Mouse (Mus musculus): ENCODE results near the gene Treh. TPM values are rescaled to one million over a fixed set of nuclear protein-coding genes. Genes with fewer than 3 reads are reported as not detected.

Treh gene
- polyA plus RNA-seq, 1 experiment from 2014 or later: not detected

DNA sequence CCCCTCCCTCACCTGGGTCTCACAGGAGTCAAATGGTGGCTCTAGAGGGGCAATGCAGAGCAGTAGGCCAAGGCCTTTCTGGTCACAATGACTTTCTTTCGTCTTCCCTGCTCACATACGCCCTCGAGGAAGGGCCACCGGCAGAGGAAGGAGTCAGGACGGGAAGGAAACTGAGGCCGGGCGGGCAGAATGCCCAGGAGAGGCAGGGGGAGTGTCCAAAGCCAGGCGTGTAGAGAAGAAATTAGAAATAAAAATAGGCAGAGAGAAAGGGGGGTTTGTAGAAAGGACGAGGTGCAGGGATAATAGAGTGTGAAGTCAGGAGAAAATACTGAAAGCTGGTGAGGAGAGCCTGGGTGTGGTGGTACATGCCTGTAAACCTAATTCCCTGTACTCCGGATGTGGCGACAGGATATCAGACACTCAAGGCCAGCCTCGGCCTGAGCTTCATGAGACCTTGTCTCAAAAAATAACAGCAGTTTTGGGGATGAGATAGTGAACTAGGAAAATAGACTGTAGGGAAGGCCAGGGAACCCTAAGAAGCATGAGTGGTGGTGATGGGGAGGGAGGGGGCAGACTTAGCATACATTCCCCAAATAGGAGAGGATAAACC, 60.0 kb downstream of the Treh start:
- 48% methylated on average over 12 of the region's 12 CpGs for WGBS
- H3K9me3 ChIP-seq (replicated peaks): no peaks in the 10 kb centered on the region
- ATAC-seq (ENCODE audit: low FRiP score): no peak
- H3K36me3 ChIP-seq: no peaks in the 10 kb centered on the region
- H3K4me2 ChIP-seq (replicated peaks): peak overlapping the region; percentile 94
- peaks cover 23% of the 10 kb centered on the region for H3K27me3 ChIP-seq
- peaks cover 32% of the 10 kb centered on the region for H3K4me1 ChIP-seq
- H3K27ac ChIP-seq: peak overlapping the region; percentile 48; the same call in 1 of the 2 replicates
- H3K4me3 ChIP-seq: peak overlapping the region; percentile 59
- peak overlapping the region; percentile 67 for H3K9ac ChIP-seq

DNA sequence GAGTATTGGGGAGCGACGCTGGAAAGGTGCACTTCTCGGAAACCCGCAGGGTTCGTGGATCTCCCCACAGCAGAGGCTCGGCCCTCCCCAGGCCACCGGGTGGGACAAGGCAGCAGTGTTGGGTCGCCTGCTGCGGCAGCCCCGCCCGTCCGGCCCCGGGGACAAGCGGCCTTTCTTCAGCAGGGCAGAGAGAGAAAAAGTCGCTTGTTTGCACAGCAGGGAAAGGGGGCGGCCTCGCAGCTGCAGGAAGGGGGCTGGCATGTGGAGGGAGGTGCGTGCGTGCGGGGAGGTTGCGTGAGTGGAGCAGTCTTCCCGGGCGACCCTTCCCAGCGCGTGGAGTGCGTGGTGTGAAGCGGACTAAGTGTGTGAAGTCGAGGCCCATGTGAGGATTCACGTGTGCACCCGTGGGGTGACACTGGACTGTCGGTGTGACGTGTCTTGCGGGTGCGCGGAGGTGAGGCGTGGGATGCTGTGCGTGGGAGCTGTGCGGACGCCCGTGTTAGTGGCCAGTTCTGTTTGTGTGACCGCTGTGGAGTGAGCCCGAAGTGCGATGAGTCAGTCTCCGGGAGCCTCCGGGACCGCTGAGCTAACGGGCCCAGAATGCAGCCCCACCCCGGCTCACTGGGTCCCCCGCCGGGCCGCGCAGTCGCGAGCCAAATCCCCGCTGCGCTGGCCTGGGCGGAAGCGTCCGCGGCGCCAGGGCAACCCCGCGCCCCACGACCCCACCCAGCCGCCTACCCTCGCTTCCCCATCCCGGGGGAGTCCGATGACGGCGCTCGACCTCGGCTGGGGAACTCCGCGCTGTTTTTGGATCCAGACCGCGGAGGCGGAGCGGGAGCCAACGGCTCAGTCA, 60.9 kb downstream of the Treh start:
- Histone ChIP-seq H3K4me3 (peak overlapping the region; percentile 59), H3K36me3 (no peaks in the 10 kb centered on the region), H3K27me3 (peaks cover 23% of the 10 kb centered on the region), H3K4me2 (replicated peaks) (peak overlapping the region; percentile 94), H3K27ac (peak overlapping the region; percentile 52; the same call in 1 of the 2 replicates), H3K4me1 (peaks cover 32% of the 10 kb centered on the region), H3K9me3 (replicated peaks) (no peaks in the 10 kb centered on the region), H3K9ac (peak overlapping the region; percentile 67)
- peak; percentile 48 for ATAC-seq (ENCODE audit: low FRiP score)
- under 1% methylated on average over 79 of the region's 79 CpGs for WGBS

DNA sequence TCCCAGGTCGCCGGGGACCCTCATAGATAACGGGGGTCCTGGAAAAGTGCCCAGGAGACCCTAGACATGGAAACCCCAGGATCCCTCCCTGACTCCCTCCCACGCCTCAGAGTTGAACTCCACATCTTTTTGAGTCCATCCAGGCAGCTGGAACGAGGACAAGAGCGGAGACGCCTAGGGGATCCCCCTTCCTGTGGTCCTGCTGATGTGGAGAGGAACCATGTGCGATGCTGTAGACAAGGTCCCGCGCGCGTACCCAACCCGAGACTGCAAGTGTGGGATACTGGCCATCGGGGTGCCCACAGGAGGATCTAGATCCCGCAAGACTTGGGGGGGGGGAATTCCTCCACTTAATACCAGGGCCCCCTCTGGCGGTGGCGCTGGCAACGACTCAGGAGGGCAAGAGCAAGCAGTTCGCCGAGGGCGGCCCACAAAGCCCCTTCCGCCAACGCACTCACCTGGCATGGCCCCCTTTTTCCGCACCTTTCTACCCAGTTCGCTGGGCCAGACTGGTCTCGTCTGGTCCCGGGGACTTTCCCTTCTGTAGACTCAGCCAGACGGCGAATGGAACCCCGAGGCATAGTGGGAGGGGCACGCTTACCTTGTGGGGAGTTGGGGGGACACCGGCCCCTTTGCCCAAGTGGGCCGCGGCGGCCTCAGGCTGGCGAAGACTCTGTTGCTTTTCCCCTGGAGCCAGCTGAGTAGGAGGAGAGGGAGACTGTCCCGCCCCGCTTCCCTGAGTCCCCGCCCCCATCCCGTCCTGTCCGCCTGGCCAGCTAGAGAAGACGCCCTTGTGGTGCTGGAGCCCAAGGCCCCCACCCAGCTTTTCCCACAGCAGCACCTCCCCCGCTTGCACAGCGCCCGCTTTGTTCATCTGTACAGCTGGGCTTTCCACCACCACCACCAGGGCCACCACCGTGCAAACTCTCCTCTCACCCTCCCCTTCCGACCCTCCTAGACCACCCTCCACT, 61.8 kb downstream of the Treh start, which contains the start of gene Phldb1:
Phldb1 (minus strand) TSS at position 675 of the 971 bp plus-strand sequence.
- Histone ChIP-seq H3K4me3 (peak within 1 kb of the TSS; percentile 59), H3K36me3 (no peaks in the 10 kb centered on the region), H3K9ac (peak within 1 kb of the TSS; percentile 67), H3K27me3 (peaks cover 23% of the 10 kb centered on the region), H3K4me1 (peaks cover 32% of the 10 kb centered on the region), H3K9me3 (replicated peaks) (no peaks in the 10 kb centered on the region), H3K27ac (peak within 1 kb of the TSS; percentile 52), H3K4me2 (replicated peaks) (peak within 1 kb of the TSS; percentile 94)
- peak; percentile 79 for ATAC-seq (ENCODE audit: low FRiP score)
- under 1% methylated on average over 47 of the region's 47 CpGs for WGBS

DNA sequence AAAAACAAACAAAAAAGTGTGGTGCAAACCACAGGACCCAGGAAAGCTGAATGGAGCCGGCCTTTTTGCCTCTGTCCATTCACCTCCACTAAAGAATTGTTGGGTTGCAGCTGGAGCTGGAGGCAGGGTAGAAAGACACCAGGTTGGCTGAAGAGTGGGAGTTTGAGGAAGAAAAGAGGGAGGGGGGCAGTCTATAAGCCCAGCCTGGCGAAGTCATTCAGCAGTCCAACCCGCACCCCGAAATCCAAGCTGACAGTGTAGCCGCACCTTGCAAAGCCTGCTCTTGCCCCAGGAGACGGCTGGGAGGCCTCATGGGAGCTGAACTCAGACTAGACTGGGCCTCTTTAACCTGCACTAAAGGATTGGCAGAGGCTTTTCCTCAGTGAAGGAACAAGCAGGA, 62.9 kb downstream of the Treh start:
- Histone ChIP-seq H3K27ac (peak overlapping the region; percentile 0; the same call in 1 of the 2 replicates), H3K36me3 (0 out of 2 replicates have a peak, but pooled peaks cover under 1% of the 10 kb centered on the region), H3K4me3 (no peak overlapping the region), H3K4me2 (replicated peaks) (no peak overlapping the region), H3K4me1 (peaks cover 32% of the 10 kb centered on the region), H3K9ac (no peak overlapping the region), H3K27me3 (peaks cover 23% of the 10 kb centered on the region), H3K9me3 (replicated peaks) (no peaks in the 10 kb centered on the region)
- WGBS: 66% methylated on average over 6 of the region's 6 CpGs
- ATAC-seq (ENCODE audit: low FRiP score): no peak

Other genes starting within 250 kb of the Treh start
- gene Foxr1, start 232.1 kb upstream of the Treh start, polyA plus RNA-seq (2016; fragmentation: Nextera tagmentation; extraction: Ambion mirVana): not detected in 2 replicates
- gene Upk2, start 218.3 kb upstream of the Treh start, polyA plus RNA-seq (2016; fragmentation: Nextera tagmentation; extraction: Ambion mirVana): not detected in 2 replicates
- gene Bcl9l, start 190.4 kb upstream of the Treh start, polyA plus RNA-seq (2016; fragmentation: Nextera tagmentation; extraction: Ambion mirVana): 12.3 and 15.5 TPM in 2 replicates
- gene Cxcr5, start 111.4 kb upstream of the Treh start, polyA plus RNA-seq (2016; fragmentation: Nextera tagmentation; extraction: Ambion mirVana): not detected in 2 replicates
- 25.9 and 26.8 TPM in 2 replicates for gene Ddx6, start 68.3 kb upstream of the Treh start, polyA plus RNA-seq (2016; fragmentation: Nextera tagmentation; extraction: Ambion mirVana)
- gene Phldb1, start 62.0 kb downstream of the Treh start, polyA plus RNA-seq (2016; fragmentation: Nextera tagmentation; extraction: Ambion mirVana): 70.8 and 74.1 TPM in 2 replicates
- 179 and 194 TPM in 2 replicates for gene Arcn1, start 94.6 kb downstream of the Treh start, polyA plus RNA-seq (2016; fragmentation: Nextera tagmentation; extraction: Ambion mirVana)
- gene Ift46, start 94.7 kb downstream of the Treh start, polyA plus RNA-seq (2016; fragmentation: Nextera tagmentation; extraction: Ambion mirVana): 153 and 161 TPM in 2 replicates
- gene Tmem25, start 126.1 kb downstream of the Treh start, polyA plus RNA-seq (2016; fragmentation: Nextera tagmentation; extraction: Ambion mirVana): 5.8 and 6.6 TPM in 2 replicates
- gene Ttc36, start 129.8 kb downstream of the Treh start, polyA plus RNA-seq (2016; fragmentation: Nextera tagmentation; extraction: Ambion mirVana): not detected in 2 replicates
- 29.5 and 33.2 TPM in 2 replicates for gene Kmt2a, start 208.1 kb downstream of the Treh start, polyA plus RNA-seq (2016; fragmentation: Nextera tagmentation; extraction: Ambion mirVana)
- 489 and 578 TPM in 2 replicates for gene Atp5l, start 247.5 kb downstream of the Treh start, polyA plus RNA-seq (2016; fragmentation: Nextera tagmentation; extraction: Ambion mirVana)